Mouse (Mus musculus) cerebellum, adult 11 months (tissue): Measurements from ENCODE around the gene Gm9999.
A peak's percentile ranks its signal among the peaks of the same experiment; 100 is the strongest.
"Not testable (repeated sequence)": the region's sequence is repeated elsewhere in the genome, so short reads cannot be mapped to it uniquely, and the experiment has no call there.

Experiments used
- DNase-seq: peaks from one replicate; pipeline ENCODE4 v3.0.0; 2022

The Gm9999 gene

DNA sequence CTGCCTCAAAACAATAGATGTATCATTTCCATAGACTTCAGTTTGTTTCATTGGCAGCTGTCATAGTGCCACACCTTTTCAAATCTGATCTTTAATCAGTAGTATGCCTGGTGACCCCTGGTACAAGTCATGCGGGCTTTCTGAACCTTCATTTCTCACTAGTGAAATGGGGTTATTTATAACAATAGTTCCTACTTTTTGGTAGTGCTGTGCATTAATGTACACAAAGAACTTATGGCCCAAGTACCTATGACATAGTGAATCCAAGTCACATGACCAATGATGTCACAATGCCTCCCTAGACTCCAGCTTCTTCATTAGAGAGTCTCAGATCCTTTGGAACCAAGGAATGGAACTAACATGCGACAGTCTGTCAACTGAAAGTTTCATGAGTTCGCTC is at the start of gene Gm9999:
Gene Gm9999 (plus strand): TSS at position 301 of the 400 bp plus-strand sequence.
- no peak for DNase-seq

DNA sequence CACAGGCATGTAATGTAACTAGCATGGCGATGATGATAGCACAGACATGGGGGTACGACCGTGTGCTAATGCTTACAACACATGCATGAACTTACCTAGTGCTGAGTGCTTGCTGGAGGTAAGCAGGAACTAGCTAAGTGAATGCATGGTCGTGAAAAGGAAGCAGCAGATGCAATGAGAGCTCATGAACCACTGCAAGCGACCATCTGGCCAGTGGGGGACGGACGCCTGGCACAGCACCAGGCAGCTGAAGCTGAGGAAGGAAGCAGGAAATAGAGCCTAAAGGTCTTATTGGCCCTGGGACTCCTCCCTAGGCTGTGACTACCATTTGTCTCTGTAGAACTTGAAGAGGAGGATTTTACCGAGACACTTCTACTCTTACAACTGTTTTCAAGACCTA is 48.6 kb upstream of the Gm9999 start:
- no peak for DNase-seq

DNA sequence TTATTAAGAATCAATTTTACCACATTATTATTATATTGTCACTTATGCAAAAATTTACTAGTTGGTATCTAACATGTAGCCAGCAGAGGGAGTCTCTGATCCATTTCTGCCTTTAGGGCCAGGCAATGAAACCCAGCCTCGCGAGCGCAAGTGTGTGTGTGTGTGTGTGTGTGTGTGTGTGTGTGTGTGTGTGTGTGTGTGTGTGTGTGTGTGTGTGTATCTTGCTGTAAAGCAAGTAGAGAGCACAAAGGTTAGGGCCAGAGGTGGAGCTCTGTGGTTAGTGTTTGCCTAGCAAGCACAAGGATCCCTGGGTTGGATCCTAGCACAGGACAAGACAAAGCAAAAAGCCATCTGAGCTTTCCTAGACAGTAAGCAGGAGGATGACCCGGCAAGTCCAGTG is 47.5 kb upstream of the Gm9999 start:
- DNase-seq: no peak

DNA sequence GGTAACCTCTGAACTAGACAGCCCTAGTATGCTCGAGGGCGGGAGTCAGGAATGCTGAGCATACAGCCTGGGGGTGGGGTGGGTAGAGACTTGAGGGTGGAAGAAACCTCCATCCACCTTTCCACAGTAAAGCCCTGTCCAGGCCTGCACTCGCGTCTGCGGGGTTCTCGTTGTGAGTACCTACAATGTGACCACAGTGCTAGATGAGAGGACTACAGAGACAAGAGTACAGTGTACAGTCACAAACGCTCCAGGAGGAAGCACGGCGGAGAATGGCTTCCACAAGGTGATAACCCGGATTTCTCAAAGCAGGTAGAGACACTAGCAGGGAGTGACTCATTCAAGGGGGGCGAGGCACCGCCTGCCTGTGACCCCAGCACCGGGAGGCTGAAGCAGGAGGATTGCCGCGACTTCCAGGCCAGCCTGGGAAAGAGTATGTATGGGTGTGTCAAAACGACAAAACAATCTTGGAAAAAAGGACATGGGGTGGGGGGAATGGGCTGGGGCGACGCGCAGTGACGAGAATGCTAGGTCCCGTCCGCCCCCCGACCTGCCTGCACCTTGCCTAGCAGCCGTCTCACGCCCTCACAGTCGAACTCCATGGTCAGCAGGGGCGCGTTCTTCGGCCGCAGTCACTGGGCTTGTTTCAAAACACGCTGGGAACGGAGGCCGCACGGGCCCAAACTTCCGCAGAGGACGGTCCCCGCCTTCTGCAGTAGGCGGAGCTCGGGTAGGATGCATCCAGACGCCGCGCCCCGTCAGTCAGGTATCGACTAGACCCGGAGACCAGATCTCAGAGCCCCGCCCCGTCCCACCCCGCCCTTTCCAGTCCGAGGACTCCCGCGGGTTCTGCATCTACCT is 25.3 kb upstream of the Gm9999 start, which contains the start of gene Uevld:
Gene Uevld (minus strand): TSS at position 697 of the 861 bp plus-strand sequence.
- DNase-seq: peak; percentile 94

DNA sequence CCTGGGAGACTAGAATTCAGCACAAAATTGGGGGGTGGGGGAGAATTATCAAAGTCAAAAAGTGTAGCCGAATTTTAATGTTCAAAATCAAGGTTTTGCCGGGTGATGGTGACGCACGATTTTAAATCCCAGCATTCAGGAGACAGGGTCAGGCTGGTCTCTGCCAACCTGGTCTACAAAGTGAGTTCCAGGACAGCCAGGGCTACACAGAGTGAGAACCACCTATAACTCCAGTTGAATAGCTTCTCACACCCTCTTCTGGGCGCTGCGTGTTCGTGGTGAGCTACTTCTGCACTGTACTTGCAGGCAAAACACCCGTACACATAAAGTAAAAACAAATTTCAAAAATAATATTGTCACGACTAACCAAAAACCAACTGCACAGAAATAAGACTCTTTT is 24.5 kb upstream of the Gm9999 start:
- DNase-seq: no peak

DNA sequence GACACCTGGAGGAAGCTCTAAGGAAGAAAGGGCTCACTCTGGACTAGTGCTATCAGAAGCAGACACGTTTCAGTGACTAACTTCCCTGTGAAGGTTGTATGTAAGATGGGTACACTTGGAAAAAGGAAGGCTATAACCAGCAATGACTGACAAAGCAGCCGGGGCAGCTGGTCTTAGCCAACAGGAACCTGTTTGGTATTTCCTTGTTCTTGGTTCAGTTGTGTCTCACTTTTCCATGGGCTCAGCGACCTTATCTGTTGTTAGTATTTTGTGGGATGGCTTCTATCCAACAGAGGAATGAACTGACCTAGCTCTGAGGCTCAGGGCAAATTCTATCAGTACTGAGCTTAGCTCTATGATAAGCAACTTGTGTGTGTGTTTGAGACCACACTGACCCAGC is 22.4 kb upstream of the Gm9999 start:
- DNase-seq: no peak

DNA sequence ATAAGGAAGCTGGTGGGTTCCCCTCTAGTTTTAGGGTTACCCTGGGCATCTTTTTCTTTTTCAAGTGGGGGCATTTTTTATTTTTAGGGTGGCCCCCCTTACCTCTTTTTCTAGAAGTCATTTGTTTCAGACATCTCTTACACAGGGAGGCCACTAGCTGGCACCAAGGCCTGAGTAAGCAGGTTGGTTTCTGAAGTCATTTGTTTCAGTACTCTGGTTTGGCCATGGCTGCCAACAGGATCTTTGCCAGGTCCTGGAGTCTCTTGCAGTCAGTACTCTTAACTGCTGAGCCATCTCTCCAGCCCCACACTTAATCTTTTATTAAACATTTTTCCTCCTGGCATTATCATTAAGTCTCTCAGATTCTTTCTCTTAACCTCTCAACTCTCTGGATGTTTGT is 21.2 kb upstream of the Gm9999 start:
- no peak for DNase-seq

DNA sequence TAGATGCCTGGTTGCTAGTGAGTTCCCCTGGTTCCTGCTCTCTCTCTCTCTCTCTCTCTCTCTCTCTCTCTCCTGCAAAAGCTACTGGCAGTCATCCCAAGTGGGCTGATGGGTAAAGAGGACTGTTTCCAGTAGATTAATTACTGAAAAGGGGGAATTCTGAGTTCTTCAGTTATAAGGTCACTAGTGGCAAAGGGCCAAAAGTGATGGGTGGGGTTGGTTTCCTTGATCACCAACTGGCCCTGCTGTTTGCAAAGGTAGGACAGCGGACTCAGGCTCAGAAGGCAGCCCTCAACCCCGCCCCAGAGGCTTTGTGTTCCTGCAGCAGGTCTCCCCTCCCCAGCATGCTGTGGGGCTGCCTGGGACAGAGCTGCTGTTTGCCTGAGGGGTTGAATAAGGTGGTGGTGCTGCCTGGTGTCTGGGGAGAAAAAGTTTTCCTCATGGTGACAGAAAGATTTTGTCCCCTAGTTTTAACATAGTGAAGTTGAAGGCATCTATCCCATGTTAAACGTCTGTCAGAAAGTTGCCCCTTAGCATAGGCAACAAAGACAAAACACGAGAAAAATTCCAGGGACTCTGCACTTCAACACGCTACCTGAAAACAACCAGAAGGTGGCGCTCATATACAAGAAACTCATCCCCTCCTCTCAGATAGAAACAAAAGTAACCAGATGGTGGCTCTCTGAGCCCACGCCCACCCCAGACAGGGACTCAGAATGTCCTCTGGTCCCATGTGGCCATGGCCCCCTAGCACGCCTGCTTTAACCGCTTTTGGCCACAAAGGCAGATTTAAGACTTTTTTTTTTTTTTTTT is 20.4 kb upstream of the Gm9999 start:
- peak; percentile 59 for DNase-seq

DNA sequence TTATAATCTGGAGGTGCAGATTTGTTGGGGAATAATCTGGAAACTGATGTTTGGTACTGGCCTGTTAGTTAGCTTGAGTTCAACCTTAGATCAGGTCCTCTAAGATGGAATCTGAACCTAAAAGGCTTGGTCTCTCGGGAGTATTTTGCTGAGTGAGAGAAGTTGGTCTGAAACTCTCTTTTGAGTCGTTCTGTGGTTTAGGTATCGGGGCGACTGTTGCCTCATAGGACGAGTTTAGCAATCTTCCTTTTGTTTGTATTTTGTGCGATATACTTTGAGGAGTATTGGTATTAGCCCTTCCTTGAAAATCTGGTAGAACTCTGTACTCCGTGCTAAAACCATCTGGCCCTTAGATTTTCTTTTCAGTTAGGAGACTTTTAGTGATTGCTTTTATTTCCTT is 19.3 kb upstream of the Gm9999 start:
- no peak for DNase-seq

DNA sequence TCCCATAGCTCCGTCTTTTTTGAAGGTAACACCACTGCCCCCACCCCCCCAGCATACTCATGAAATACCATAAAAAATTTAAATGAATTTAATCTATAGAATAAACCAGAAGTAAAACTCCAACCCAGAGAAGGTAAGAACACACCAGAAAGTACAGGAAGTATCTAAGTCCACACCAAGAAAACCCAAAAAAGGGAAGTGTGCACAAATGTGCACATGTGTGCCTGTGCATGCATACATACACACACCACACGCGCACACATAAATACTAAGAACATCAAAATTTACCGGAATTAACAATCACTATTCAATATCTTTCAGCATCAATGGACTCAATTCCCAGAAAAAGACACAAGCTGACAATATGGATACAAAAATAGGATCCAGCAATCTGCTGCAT is 13.5 kb upstream of the Gm9999 start:
- no peak for DNase-seq

DNA sequence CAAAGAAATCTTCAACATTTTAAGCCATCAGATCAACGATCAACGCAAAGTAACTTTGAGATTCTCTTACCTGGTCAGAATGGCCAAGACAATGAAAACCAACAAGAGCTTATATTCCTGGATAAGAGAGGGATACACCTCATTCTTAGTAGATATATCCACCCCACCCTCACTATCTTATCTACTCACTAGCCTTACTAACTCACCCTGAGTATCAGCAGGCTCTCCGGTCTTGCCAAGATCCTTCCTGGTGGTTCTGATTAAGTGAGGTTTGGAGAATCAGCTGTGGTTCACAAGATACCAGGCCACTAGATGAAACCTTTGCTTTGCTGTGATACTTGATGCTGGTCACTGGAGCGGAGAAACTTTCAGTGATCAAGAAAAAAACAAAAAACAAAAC is 8.7 kb upstream of the Gm9999 start:
- DNase-seq: no peak

DNA sequence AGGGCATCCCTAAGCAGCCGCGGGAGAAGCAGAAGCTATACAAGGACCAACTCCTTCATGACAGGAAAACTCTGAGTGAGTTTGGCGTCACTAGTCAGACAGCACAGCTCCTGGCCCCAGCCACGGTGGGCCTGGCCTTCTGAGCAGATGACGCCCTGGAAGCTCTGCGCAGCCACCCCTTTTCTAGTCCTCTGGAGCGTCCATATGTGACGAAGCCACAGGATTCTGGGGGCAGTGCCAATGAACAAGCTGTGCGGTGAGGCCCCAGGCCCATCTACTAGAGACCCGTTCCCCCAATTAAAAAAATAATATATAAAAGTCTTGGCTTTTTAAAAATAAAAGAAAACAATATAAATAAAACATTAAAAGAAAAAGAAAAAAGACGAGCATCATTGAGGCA is 7.9 kb upstream of the Gm9999 start:
- no peak for DNase-seq

DNA sequence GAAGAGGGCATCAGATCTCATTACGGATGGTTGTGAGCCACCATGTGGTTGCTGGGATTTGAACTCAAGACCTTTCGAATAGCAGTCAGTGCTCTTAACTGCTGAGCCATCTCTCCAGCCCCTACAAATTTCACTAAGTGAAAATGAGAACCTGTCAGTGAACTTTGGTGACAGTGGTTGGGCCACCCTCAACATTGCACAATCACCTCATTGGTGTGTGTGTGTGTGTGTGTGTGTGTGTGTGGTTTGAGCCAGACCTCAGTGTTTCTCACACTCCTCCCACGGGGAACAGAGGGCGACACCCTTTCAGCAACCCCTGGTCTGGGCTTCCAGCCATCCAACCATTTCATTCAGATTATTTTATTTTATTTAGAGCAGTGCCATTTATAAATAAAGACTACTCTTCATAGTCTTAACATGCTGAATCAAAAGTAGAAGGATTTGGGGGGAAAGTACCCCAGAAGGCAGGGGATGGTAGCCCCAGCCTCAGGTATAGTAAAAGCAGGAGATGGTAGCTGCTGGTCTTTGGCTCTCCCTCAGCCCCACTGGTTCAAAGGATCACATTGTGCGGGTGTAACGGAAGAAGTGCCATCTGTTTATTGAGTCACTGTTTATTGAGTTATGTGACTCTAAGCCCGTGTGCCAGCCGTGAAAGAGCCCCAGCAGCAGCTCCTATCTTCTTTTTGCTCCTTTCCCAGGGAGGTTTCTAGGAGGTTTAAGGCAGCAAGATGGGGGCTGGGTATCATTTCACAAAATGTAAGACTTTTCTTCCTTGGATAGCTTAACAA is 2.5 kb downstream of the Gm9999 start:
- DNase-seq: no peak

DNA sequence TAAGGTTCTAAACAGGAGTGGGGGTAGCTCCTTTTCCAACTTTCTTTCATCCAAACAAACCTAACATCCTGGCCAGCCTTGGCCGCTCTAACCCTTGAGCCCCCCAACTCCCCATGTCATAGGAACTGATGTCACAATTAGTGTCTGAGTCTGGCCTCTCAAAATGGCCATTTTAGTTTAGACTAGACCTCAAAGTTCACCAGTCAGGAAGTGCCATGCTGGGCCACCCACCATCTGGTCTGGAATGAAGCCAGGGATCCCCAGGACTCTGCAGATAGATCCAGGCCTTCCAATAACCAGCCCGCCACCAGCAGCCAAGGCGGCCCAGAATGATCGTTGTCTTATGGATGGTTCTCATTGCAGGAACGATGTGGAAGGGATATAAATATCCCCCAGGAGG is 3.3 kb downstream of the Gm9999 start:
- DNase-seq: peak; percentile 50

DNA sequence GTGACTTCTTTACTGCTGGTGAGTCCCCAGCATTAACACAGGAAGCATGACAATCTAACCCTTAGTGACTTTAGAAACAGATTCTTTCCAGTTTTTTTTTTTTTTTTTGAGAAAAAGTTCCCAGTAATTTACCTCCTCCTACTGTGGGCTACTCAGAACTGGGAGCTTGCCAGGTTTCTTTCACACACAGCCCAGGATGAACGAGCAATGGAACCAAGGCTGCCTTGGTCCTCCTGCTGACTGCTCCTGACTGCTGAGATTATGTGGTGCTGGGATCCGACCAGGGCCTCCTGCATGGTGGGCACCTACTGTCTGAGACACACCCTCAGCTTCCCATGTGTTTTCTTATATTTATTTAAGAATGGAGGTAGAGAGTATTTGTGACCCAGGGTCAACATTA is 3.7 kb downstream of the Gm9999 start:
- no peak for DNase-seq

DNA sequence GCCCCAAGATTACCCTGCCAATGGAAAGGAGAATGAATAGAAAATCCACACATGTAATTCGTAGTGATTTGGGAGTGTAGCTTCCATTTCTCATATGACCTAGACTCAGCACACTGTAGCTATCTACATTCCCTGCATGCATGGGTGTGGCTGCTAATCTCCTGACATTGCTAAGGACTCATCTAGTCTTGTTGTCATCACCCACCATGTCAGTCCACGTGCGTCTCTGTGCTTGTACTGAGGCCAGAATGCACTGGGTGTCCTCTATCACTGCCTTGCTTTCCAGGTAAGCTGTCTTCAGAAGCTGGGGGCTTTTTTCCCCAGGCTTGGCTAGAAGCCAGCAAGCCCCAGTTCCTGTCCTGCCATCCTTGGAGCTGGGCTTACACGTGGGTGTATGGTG is 6.0 kb downstream of the Gm9999 start:
- DNase-seq: not testable (repeated sequence)

DNA sequence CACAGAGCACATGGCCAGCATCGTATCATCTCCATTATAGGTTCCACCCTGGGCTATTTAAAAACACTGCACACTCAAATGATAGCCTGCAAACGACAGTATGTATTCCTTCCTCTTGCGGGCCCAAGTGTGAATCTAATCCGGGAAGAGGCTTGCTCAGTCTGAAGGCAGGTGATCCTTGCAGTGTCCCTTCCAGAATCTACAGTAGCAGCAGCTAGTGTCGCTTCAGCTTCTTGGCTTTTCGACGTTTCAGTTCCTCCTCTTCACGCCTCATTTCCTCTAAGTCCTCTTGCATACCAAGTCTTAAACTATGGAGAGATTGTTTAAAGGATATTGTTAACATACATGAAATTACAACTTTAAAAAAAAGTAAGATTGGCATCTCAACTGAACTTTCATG is 9.7 kb downstream of the Gm9999 start:
- DNase-seq: no peak

DNA sequence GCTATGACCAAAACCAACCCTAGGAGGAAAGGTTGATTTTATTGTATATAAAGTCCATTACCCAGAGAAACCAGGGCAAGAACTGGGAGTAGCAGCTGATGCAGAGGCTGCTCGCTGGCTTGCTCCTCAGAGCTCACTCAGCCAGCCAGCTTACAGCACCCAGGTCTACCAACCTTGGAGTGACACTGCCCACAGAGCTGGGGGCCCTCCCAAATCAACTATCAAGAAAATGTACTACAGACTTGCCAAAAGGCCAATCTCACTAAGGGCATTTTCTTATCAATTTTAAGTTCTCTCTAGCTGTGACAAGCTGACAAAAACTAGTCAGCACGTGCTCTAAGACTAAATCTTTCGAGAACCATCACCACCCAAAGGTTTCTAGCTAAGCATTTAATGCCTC is 12.2 kb downstream of the Gm9999 start:
- no peak for DNase-seq

DNA sequence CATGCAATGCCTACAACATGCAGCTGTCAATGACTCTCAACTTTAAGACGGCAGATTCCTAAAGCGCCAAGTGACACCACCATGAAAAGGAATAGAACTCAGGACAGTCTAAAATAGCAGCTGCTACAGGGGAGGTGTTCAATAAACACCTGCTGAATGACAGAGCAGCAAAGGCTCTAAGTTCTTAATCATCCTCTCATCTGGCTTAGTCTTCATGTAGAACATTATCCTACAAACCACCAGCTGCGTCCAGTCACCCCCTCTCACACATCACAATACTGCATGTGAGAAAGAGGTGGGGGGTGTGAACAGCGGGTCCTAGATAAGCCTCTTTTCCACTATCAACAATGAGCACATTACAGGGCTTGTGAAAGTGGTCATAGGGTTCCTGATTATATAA is 13.6 kb downstream of the Gm9999 start:
- DNase-seq: no peak

DNA sequence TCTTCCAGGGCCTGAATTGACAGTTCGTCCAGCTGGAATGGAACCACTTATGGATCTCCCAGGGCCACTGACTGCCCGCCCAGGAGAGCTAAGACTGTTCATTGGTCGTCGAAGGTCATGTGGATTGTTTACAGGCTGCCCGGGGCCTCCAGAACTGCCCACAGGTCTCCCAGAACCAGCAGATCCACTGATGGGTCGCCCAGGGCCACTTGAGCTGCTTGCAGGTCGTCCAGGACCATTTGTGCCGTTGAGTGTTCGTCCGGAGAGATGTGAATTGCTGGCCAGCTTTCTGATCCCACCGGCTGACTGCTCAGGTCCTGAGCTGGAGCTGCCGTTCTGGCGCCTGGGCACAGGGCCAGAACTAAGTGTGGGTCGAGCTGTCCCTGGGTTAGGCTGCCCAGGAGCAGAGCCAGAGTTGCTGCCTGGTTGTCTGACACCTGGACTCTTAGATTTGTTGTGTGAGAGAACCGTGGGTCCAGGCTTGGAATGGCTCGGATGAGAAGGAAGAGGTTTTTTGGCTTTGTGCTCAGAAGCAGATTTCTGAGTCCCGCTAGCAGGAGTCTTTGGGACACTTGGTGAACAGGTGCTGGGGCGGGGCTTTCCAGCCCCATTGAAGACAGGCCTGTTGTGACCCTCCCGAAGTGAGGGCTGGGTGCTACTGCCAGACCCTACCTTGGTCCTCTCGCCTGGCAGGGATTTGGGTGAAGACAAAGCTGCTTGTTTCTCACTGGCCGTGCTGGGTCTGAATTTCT is 14.4 kb downstream of the Gm9999 start:
- DNase-seq: peak; percentile 71

DNA sequence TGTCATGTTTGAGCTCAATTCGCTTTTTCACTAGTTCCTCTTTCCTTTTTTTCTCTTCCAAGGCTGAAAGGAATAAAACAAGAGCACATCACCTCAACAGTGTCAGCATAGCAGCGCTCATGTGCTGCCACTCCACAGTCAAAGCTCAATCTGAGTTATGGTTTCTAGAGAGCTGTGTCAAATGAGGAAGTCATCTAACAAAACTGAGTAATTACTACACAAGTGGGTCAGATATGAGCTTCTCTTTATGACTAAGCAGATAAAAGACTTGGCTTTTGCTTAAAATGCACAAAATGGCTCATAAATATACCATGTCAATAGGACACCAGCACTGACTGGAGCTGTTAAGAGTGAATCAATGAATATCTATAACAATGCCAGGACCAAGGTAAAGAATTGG is 15.6 kb downstream of the Gm9999 start:
- no peak for DNase-seq

DNA sequence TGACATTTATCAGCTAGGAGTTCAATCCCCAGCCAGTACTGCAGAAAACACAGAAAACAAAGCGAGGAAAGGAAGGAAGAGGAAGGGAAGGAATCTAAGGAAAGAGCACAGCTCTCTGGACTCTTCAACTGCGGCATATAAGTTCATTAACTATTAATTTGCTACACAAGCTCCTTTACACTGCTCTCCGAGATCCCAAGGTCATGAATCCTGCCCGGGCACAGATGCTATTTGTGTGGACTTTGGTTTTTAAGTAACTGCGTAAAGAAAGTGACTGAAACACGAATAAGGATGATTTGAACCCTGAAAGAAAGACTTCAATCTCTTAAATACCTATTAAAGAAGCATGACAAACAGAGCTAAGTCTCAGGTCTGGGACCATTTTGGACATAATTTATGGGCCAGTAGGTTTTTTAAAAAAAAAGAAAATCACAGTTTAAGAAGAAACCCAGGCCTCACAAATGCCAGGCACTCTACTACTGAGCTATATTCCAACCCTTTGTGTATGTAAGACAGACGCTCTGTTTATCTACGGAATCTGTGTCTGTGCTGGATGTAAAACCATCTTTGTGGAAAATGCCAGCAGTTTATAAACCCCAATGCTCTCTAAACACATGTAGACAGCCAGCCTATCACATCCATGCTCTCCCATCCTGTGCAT is 16.7 kb downstream of the Gm9999 start:
- no peak for DNase-seq
